Mouse (Mus musculus): ENCODE measurements around the gene Mgat4d. TPM values are rescaled to one million over a fixed set of nuclear protein-coding genes. Genes with fewer than 3 reads are reported as not detected.
"Not testable (repeated sequence)": the region's sequence is repeated elsewhere in the genome, so short reads cannot be mapped to it uniquely, and the experiment has no call there.

Mgat4d gene
- total RNA-seq, 2 experiments from 2014 or later: not detected

GRCm38 (mm10) chr8:83389316-83390005, 41.2 kb downstream of the Mgat4d start, which contains the start of gene Clgn:
Gene Clgn, plus strand, starts transcription at chr8:83389867.
- DNase-seq: peak; percentile 12 to 20
- intact Hi-C loops (cut with DNase I): no loop called here

- intact Hi-C loops (cut with DNase I): no loop called here
- DNase-seq: no peak
These were observed 41.9 kb downstream of the Mgat4d start for GRCm38 (mm10) chr8:83390006-83390701.

DNA sequence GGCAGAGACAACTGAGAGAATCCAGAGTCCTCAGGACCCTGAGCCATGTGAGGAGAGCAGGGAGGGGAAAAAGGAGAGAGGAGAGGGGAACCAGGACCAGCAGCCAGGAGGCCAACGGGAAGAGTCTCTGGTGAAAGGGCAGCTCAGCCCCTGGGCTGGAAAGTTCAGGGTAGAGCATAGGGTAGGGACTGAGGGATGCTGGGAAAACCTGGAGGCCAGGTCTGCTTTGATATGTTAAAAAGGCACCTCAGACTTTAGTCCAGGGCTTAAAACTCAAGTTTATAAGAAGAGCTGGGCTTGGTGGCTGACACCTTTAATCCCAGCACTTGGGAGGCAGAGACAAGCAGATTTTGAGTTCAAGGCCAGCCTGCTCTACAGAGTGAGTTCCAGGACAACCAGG, 44.2 kb downstream of the Mgat4d start:
- intact Hi-C loops (cut with DNase I): no loop called here
- DNase-seq: no peak

- no peak for DNase-seq
- intact Hi-C loops (cut with DNase I): no loop called here
These were observed 46.1 kb downstream of the Mgat4d start for GRCm38 (mm10) chr8:83394325-83394724.

DNA sequence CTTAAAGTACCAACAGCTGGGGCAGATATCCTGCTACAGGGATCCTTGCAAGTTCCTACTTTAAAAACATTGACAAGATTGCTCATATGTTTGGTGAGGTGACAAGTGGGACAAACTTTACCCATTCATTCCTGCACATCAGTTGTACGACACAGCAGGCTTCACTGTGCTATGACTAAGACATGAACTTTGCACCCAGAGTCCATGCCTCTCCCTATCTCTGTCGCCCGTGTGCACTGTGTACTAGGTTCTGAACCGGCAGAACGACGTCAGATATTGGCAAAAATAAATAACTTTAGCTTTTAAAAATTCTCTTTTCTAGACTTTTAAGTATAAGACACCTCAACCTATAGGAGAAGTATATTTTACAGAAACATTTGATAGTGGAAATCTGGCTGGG, 48.4 kb downstream of the Mgat4d start:
- DNase-seq: no peak
- intact Hi-C loops (cut with DNase I): no loop called here

DNA sequence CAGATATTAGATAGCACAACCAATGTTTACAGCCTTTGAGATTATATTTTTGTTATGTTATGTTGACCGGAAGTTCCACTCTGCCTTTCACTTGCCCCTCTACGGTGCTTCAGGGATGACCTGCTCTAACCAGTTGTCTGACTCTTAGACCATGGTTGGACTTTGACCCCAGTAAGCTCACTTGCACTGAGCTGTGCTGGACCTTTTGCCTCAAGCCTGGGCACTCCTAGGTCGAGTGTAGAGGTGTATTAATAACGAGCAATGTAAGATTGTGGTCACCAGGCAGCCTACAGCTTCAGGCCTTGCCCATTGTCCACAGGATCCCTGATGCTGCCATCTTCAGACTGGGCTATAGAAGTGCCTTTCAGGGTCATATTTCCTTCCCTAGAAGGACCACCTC, 49.5 kb downstream of the Mgat4d start:
- DNase-seq: no peak
- intact Hi-C loops (cut with DNase I): no loop called here

- intact Hi-C loops (cut with DNase I): loop anchor here (5.0 kb wide), 1 partner anchor 303 kb away; no protein-coding TSS in a partner anchor
- no peak for DNase-seq
These were observed 57.3 kb downstream of the Mgat4d start for GRCm38 (mm10) chr8:83405548-83405947.

DNA sequence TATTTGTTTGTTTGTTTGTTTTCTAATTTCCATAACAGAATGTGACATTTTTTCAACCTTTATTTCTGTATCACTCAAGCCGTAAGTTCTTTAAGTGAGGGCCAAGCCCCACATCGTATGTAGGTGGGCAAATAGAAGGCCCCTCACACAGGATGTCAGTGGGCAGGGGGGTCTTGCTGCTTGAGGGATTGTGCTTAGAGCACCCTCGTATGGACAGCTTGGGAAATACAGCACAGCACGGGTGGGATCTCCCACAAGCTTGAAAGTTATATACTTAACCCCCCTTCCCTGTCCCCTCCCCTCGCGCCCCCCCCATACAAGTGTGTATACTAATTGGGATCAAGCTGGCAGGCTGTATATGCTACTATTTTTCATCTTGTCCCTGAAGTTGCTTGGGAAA, 58.6 kb downstream of the Mgat4d start:
- intact Hi-C loops (cut with DNase I): loop anchor here (5.0 kb wide), 1 partner anchor 305 kb away; no protein-coding TSS in a partner anchor

DNA sequence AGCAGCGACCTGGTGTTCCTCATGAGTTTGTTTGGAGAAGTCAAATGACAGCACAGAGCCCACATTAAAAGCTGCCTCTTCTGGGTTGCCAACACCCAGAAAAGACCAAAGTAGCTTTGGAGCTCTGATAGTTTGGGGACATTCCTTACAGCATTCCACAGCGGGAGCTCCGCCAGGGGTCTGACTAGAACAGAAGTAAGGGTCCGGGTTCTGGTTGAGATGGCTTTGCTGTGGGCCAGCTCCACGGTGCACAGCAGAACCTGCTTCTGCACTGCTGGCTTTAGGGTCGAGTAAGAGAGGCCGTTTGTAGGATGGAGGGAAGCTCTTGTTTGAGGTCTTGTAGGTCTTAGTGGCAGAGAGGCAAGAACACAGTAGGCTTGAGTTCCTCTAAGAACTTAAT, 60.2 kb downstream of the Mgat4d start:
- intact Hi-C loops (cut with DNase I): loop anchor here (5.0 kb wide), 1 partner anchor 306 kb away; no protein-coding TSS in a partner anchor

More for the DNA sequence above, 58.6 kb downstream of the Mgat4d start:
- DNase-seq: no peak

DNA sequence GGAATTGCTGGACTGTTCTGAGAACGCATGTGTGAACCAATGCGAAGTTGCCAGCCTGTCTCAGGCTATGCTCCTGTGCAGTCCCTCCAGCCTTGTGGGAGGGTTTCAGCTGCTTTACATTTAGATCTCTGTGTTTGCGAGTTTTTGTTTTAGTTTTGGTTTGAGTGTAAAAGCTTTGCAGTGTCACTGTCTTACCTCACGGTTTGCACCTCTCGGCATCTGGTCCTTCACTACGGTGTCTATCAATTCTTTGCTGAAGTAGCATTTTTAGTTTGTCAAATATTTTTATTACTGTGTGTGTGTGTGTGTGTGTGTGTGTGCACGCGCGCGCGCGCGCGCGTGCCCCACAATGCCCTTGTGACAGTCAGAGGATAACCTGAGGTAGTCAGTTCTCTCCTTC, 68.6 kb downstream of the Mgat4d start:
- intact Hi-C loops (cut with DNase I): no loop called here
- no peak for DNase-seq

More for the DNA sequence above, 60.2 kb downstream of the Mgat4d start:
- DNase-seq: no peak

- intact Hi-C loops (cut with DNase I): no loop called here
- no peak for DNase-seq
These were observed 69.7 kb downstream of the Mgat4d start for GRCm38 (mm10) chr8:83417970-83418369.

GRCm38 (mm10) chr8:83418805-83419516, 70.7 kb downstream of the Mgat4d start:
- DNase-seq: no peak
- intact Hi-C loops (cut with DNase I): no loop called here

- intact Hi-C loops (cut with DNase I): no loop called here
- no peak for DNase-seq
These were observed 73.1 kb downstream of the Mgat4d start for GRCm38 (mm10) chr8:83421354-83421753.

- DNase-seq: no peak
- intact Hi-C loops (cut with DNase I): no loop called here
These were observed 75.0 kb downstream of the Mgat4d start for GRCm38 (mm10) chr8:83423032-83423825.

- intact Hi-C loops (cut with DNase I): no loop called here
- DNase-seq: no peak
These were observed 76.9 kb downstream of the Mgat4d start for GRCm38 (mm10) chr8:83425202-83425601.

DNA sequence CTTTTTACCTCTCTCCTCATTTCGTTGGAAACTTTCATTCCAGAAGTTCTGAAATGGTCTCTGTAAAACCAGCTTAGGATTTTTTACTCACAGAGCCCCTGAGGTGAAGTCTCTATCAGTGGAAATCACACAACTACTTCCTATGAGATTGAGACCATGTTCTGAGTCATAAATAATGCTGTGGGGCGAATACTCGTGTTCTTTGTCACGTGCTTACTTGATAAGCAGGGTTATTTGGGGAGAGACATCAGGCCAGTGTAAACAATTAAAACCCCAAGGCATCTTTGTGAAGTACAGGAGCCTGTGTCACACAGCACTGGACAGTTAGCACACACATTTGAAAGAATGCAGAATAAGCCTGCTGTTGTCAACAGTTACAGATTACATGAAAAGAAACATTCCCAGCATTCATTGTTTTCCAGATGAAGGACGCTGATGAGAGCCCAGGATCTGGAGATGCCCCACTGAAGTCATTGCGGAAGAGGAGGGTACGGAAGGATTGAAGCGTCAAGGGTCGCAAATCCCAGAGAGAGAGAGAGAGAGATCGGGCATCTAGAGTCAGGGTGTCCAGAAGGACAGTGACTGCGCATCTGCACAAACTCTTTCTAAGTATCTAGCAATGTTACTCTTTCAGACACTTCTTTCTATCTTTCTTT, 78.0 kb downstream of the Mgat4d start:
- intact Hi-C loops (cut with DNase I): no loop called here
- DNase-seq: no peak

GRCm38 (mm10) chr8:83426949-83427348, 78.7 kb downstream of the Mgat4d start:
- intact Hi-C loops (cut with DNase I): no loop called here
- no peak for DNase-seq

DNA sequence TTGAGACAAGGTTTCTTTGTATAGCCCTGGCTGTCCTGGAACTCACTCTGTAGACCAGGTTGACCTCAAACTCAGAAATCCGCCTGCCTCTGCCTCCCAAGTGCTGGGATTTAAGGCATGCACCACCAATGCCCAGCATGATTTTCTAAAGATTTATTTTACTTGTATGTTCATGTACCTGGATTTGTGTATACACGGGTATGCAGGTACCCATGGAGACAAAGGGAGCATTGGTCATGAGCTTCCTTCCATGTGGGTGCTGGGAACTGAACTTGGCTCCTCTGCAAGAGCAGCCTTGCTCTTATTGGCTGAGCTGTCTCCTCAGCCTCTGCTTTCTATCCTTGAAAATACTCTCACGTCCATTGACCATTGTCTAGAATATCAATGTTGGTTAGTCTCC, 80.3 kb downstream of the Mgat4d start:
- intact Hi-C loops (cut with DNase I); DNase-seq: not testable (repeated sequence)

DNA sequence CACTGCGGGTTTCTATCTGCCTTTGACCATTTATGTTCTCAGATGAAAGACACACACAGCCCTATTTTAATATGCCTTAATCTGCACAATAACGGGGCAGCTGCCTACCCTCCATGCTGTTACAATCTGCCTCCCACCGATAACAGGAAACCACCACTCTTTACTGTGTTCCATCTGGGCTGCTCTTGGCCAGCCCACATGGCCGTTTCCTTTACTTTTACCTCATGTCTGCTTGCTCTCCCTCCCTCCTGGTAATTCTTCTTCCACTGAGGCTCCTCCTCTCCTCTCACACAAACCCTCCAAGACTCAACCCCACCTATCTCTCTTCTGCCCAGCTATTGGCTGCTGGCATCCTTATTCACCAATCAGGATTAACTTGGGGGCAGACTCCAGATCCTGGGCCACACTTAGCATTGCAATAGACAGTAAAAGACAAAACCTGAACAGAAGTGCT, 80.8 kb downstream of the Mgat4d start:
- no peak for DNase-seq
- intact Hi-C loops (cut with DNase I): no loop called here
